Mouse (Mus musculus): Measurements from ENCODE around the gene Sh3bp4. TPM values are rescaled to one million over a fixed set of nuclear protein-coding genes. Genes with fewer than 3 reads are reported as not detected.

Gene Sh3bp4
- polyA plus RNA-seq, 1 experiment from 2014 or later = 7.6 TPM

DNA sequence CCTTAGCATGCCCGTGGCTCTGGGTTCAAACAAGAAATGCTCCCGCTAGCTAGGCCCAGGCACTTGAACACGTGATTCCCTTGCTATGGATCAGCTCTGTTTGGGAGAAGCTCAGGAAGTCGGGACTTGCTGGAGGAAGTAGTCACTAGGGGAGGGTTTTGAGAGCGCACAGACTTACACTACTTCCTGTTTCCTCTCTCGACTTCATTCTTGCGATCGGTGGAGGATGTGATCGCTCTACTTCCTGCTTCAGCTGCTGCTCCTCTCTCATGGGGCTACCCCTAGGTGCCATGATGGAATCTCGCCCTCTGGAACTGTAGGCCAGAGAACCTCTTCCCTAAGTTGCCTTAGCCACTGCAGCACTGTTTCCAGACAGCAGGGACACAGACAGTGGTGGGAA, 27.3 kb upstream of the Sh3bp4 start:
- H3K9me3 ChIP-seq (ENCODE audit: control insufficient read depth, low read length) = no peaks in the 10 kb centered on the region
- no peaks in the 10 kb centered on the region for H3K36me3 ChIP-seq (ENCODE audit: control insufficient read depth, insufficient read depth, low read length)
- H3K4me2 ChIP-seq (replicated peaks; ENCODE audit: low read depth) = no peak overlapping the region
- H3K9ac ChIP-seq (ENCODE audit: low read length) = no peak overlapping the region
- TF ChIP-seq CTCF (IDR thresholded peaks at IDR 0.05; ENCODE audit: low read depth) (no peak), EP300 (optimal IDR thresholded peaks at IDR 0.05) (no peak)
- 87% methylated on average over 10 of the region's 10 CpGs for WGBS
- H3K27ac ChIP-seq (replicated peaks) = no peak overlapping the region
- no peaks in the 10 kb centered on the region for H3K27me3 ChIP-seq (ENCODE audit: control insufficient read depth, insufficient read depth, low read length)
- H3K4me3 ChIP-seq (ENCODE audit: low read depth, low read length) = no peak overlapping the region
- no peak for DNase-seq (ENCODE audit: low spot score)
- no peaks in the 10 kb centered on the region for H3K4me1 ChIP-seq (replicated peaks; ENCODE audit: control insufficient read depth, insufficient read depth)
- ATAC-seq (ENCODE audit: low FRiP score, low TSS enrichment) = 0 out of 2 replicates have a peak, but pooled peaks have one; percentile 29

GRCm38 (mm10) chr1:89045403-89045802, 24.8 kb upstream of the Sh3bp4 start:
- H3K9me3 ChIP-seq (ENCODE audit: control insufficient read depth, low read length) = no peaks in the 10 kb centered on the region
- no peak overlapping the region for H3K27ac ChIP-seq (replicated peaks)
- no peaks in the 10 kb centered on the region for H3K36me3 ChIP-seq (ENCODE audit: control insufficient read depth, insufficient read depth, low read length)
- ATAC-seq (ENCODE audit: low FRiP score, low TSS enrichment) (no peak), DNase-seq (ENCODE audit: low spot score) (no peak)
- H3K27me3 ChIP-seq (ENCODE audit: control insufficient read depth, insufficient read depth, low read length) = no peaks in the 10 kb centered on the region
- H3K4me2 ChIP-seq (replicated peaks; ENCODE audit: low read depth) = no peak overlapping the region
- no peak overlapping the region for H3K9ac ChIP-seq (ENCODE audit: low read length)
- TF ChIP-seq EP300 (optimal IDR thresholded peaks at IDR 0.05) = no peak
- no peak for TF ChIP-seq CTCF (IDR thresholded peaks at IDR 0.05; ENCODE audit: low read depth)
- no peaks in the 10 kb centered on the region for H3K4me1 ChIP-seq (replicated peaks; ENCODE audit: control insufficient read depth, insufficient read depth)
- no peak overlapping the region for H3K4me3 ChIP-seq (ENCODE audit: low read depth, low read length)
- WGBS = 89% methylated on average over 8 of the region's 8 CpGs

GRCm38 (mm10) chr1:89049506-89049905, 20.7 kb upstream of the Sh3bp4 start:
- no peaks in the 10 kb centered on the region for H3K4me1 ChIP-seq (replicated peaks; ENCODE audit: control insufficient read depth, insufficient read depth)
- H3K27me3 ChIP-seq (ENCODE audit: control insufficient read depth, insufficient read depth, low read length) = no peaks in the 10 kb centered on the region
- no peak overlapping the region for H3K4me2 ChIP-seq (replicated peaks; ENCODE audit: low read depth)
- no peak overlapping the region for H3K4me3 ChIP-seq (ENCODE audit: low read depth, low read length)
- no peak for TF ChIP-seq EP300 (optimal IDR thresholded peaks at IDR 0.05)
- no peak for TF ChIP-seq CTCF (IDR thresholded peaks at IDR 0.05; ENCODE audit: low read depth)
- WGBS = 74% methylated on average over 4 of the region's 4 CpGs
- no peak for ATAC-seq (ENCODE audit: low FRiP score, low TSS enrichment)
- no peak overlapping the region for H3K27ac ChIP-seq (replicated peaks)
- DNase-seq (ENCODE audit: low spot score) = no peak
- no peaks in the 10 kb centered on the region for H3K9me3 ChIP-seq (ENCODE audit: control insufficient read depth, low read length)
- no peaks in the 10 kb centered on the region for H3K36me3 ChIP-seq (ENCODE audit: control insufficient read depth, insufficient read depth, low read length)
- H3K9ac ChIP-seq (ENCODE audit: low read length) = no peak overlapping the region

DNA sequence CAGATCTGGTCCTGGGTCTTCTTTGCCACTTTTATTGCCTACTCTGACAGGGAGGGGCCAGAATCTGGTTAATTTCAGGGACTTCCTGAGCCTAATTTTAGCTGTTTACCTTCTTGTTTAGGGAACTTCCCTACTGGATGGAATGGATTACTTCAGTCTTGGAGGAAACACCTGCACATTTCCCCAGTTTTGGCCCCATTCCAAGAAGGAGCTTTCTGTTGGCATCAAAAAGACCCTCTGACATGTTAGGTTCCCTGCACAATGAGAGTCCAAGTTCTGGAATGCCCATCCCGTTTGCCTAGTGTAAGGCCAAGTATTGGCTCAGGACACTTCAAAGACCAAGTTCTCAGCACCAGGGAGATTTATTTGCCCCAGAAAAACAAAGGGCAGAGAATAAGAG, 14.0 kb upstream of the Sh3bp4 start:
- 45% methylated on average over 1 of the region's 1 CpGs for WGBS
- no peak overlapping the region for H3K27ac ChIP-seq (replicated peaks)

GRCm38 (mm10) chr1:89057430-89057829, 12.8 kb upstream of the Sh3bp4 start:
- no peaks in the 10 kb centered on the region for H3K27me3 ChIP-seq (ENCODE audit: control insufficient read depth, insufficient read depth, low read length)

More for the DNA sequence above, 14.0 kb upstream of the Sh3bp4 start:
- no peak overlapping the region for H3K9ac ChIP-seq (ENCODE audit: low read length)
- no peak for TF ChIP-seq CTCF (IDR thresholded peaks at IDR 0.05; ENCODE audit: low read depth)
- no peak for TF ChIP-seq EP300 (optimal IDR thresholded peaks at IDR 0.05)
- no peaks in the 10 kb centered on the region for H3K27me3 ChIP-seq (ENCODE audit: control insufficient read depth, insufficient read depth, low read length)
- DNase-seq (ENCODE audit: low spot score) (no peak), ATAC-seq (ENCODE audit: low FRiP score, low TSS enrichment) (no peak)
- H3K4me3 ChIP-seq (ENCODE audit: low read depth, low read length) = no peak overlapping the region
- no peak overlapping the region for H3K4me2 ChIP-seq (replicated peaks; ENCODE audit: low read depth)
- H3K4me1 ChIP-seq (replicated peaks; ENCODE audit: control insufficient read depth, insufficient read depth) = no peaks in the 10 kb centered on the region
- 0 out of 2 replicates have a peak, but pooled peaks cover 2% of the 10 kb centered on the region for H3K9me3 ChIP-seq (ENCODE audit: control insufficient read depth, low read length)
- no peaks in the 10 kb centered on the region for H3K36me3 ChIP-seq (ENCODE audit: control insufficient read depth, insufficient read depth, low read length)

GRCm38 (mm10) chr1:89058011-89058410, 12.2 kb upstream of the Sh3bp4 start:
- Histone ChIP-seq H3K9me3 (ENCODE audit: control insufficient read depth, low read length) (0 out of 2 replicates have a peak, but pooled peaks cover 2% of the 10 kb centered on the region), H3K4me3 (ENCODE audit: low read depth, low read length) (no peak overlapping the region), H3K27ac (replicated peaks) (no peak overlapping the region), H3K4me2 (replicated peaks; ENCODE audit: low read depth) (no peak overlapping the region), H3K9ac (ENCODE audit: low read length) (no peak overlapping the region), H3K27me3 (ENCODE audit: control insufficient read depth, insufficient read depth, low read length) (no peaks in the 10 kb centered on the region), H3K4me1 (replicated peaks; ENCODE audit: control insufficient read depth, insufficient read depth) (no peaks in the 10 kb centered on the region), H3K36me3 (ENCODE audit: control insufficient read depth, insufficient read depth, low read length) (no peaks in the 10 kb centered on the region)
- peak; percentile 55 for TF ChIP-seq CTCF (IDR thresholded peaks at IDR 0.05; ENCODE audit: low read depth)
- no peak for TF ChIP-seq EP300 (optimal IDR thresholded peaks at IDR 0.05)
- no peak for ATAC-seq (ENCODE audit: low FRiP score, low TSS enrichment)
- WGBS = 89% methylated on average over 1 of the region's 1 CpGs
- DNase-seq (ENCODE audit: low spot score) = no peak

More at GRCm38 (mm10) chr1:89057430-89057829, 12.8 kb upstream of the Sh3bp4 start:
- Histone ChIP-seq H3K4me1 (replicated peaks; ENCODE audit: control insufficient read depth, insufficient read depth) (no peaks in the 10 kb centered on the region), H3K27ac (replicated peaks) (no peak overlapping the region), H3K4me3 (ENCODE audit: low read depth, low read length) (no peak overlapping the region), H3K9me3 (ENCODE audit: control insufficient read depth, low read length) (0 out of 2 replicates have a peak, but pooled peaks cover 2% of the 10 kb centered on the region), H3K4me2 (replicated peaks; ENCODE audit: low read depth) (no peak overlapping the region), H3K36me3 (ENCODE audit: control insufficient read depth, insufficient read depth, low read length) (no peaks in the 10 kb centered on the region), H3K9ac (ENCODE audit: low read length) (no peak overlapping the region)
- WGBS = 78% methylated on average over 3 of the region's 3 CpGs
- no peak for TF ChIP-seq CTCF (IDR thresholded peaks at IDR 0.05; ENCODE audit: low read depth)
- TF ChIP-seq EP300 (optimal IDR thresholded peaks at IDR 0.05) = no peak
- ATAC-seq (ENCODE audit: low FRiP score, low TSS enrichment) = no peak
- DNase-seq (ENCODE audit: low spot score) = no peak

All from stomach, postnatal 0 days (tissue).